Mouse (Mus musculus): Measurements from ENCODE around the gene Dclre1a. TPM values are rescaled to one million over a fixed set of nuclear protein-coding genes. Genes with fewer than 3 reads are reported as not detected.

Gene Dclre1a
- 14.2 and 16.4 TPM in 2 replicates for polyA plus RNA-seq (2015; fragmentation: Nextera tagmentation; extraction: Ambion mirVana)

DNA sequence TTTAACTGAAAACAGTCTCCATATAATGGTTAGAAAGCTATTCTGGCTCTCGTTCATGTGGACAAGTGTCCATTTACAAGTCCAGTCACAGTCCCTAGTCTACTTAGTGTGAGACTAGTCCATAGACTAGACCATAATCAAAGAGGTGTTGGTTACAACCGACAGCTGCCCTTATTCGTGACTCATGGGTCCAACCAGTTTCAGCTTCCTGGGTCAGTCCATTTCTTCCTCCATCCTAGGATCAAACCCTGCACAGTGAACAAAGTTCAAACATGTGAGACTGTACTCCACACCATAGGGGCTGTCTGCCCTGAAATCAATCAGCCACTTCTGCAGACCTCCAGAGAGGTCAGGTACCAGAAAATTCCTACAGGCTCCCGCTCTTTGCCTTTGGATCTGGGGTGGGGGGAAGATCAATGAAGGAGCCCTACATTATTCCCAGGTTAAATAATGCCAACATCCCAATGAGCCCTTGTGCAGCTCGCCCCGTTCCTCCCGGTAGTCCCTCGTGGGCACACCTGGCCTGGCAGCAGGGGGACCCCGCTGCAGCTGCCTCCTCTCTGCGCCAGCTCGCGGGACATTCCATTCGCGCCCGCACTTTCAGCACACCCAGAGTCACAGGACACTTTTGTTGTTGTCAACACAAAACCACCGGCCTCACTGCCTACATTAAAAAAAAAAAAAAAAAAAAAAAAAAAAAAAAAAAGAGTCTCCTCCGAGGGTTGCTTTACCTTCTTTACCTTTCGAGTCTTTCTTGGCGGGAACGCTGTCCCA is at the start of gene Dclre1a:
Dclre1a (minus strand) TSS at position 767 of the 774 bp plus-strand sequence.
- H3K9me3 ChIP-seq: no peaks in the 10 kb centered on the region
- H3K4me3 ChIP-seq (replicated peaks): peak within 1 kb of the TSS; percentile 96
- H3K4me1 ChIP-seq (replicated peaks): peaks cover 25% of the 10 kb centered on the region
- H3K27ac ChIP-seq: peak within 1 kb of the TSS; percentile 93
- 10% methylated on average over 20 of the region's 20 CpGs for WGBS
- peak within 1 kb of the TSS; percentile 95 for H3K9ac ChIP-seq (replicated peaks)
- peak within 1 kb of the TSS; percentile 76 for H3K4me2 ChIP-seq (replicated peaks)
- ATAC-seq: peak; percentile 86
- peaks cover 24% of the 10 kb centered on the region for H3K36me3 ChIP-seq
- no peaks in the 10 kb centered on the region for H3K27me3 ChIP-seq

DNA sequence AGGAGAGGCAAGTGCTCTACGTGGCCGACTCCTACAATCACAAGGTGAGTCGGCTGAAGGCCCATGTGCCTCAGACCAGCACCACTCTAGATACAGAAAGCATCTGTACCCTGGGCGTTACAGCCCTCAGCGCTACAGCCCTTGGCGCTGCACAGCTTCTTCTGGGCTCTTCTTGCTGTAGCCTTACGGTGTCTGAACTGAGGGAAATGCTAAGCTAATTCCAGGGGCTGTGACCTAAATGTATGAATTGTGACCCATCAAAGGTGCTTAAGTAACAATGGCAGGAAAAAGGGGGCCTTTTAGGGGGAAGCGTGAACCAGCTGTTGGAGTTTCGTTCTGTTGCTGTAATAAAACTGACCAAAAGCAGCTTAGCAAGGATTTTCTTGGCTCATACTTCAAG is 44.5 kb upstream of the Dclre1a start:
- ATAC-seq: no peak
- H3K4me1 ChIP-seq (replicated peaks): no peaks in the 10 kb centered on the region
- no peak overlapping the region for H3K27ac ChIP-seq
- H3K36me3 ChIP-seq: peaks cover 86% of the 10 kb centered on the region
- 92% methylated on average over 9 of the region's 9 CpGs for WGBS
- H3K4me3 ChIP-seq (replicated peaks): no peak overlapping the region
- no peak overlapping the region for H3K9ac ChIP-seq (replicated peaks)
- no peaks in the 10 kb centered on the region for H3K27me3 ChIP-seq
- no peaks in the 10 kb centered on the region for H3K9me3 ChIP-seq
- no peak overlapping the region for H3K4me2 ChIP-seq (replicated peaks)

DNA sequence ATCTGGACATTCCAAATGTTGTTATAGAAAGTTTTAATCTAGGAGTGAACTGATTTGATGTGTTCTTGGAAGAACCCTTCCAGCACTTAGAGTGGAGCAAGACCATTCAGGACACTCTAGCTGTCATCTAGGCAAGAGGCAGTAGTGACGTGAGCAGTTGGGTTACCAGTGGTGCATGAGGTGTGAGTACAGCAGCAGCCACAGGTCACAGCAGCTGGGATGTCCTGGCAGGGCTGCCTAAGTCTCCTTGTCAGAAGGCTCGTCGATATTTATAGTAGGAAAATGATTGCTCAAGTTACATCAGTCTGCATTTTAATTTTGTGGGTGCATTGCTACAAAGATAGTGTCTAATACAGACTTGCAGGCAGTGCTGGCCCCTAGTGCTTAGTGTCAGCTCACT is 42.2 kb upstream of the Dclre1a start:
- peaks cover under 1% of the 10 kb centered on the region; the same call in 1 of the 2 replicates for H3K4me1 ChIP-seq (replicated peaks)

DNA sequence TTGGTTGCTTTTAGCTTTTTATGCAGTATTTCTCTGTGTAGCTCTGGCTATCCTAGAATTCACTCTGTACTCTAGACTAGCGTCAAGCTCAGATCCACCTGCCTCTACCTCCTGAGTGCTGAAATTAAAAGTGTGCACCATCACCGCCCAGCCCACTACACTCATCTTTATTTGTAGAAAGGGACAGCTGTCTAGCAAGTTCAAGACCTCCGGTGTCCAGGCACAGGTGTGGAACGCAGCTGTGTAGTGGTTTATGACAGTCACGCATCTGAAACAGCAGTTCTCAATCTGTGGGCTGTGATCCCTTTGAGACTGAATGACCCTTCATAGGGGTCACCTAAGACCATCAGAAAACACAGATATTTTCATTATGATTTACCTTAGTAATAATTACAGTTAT is 41.4 kb upstream of the Dclre1a start:
- ATAC-seq: no peak
- Histone ChIP-seq H3K4me2 (replicated peaks) (no peak overlapping the region), H3K36me3 (peaks cover 61% of the 10 kb centered on the region), H3K27me3 (no peaks in the 10 kb centered on the region), H3K4me3 (replicated peaks) (no peak overlapping the region), H3K4me1 (replicated peaks) (peaks cover 3% of the 10 kb centered on the region; the same call in 1 of the 2 replicates), H3K9me3 (no peaks in the 10 kb centered on the region), H3K9ac (replicated peaks) (no peak overlapping the region), H3K27ac (no peak overlapping the region)
- 96% methylated on average over 5 of the region's 5 CpGs for WGBS

More for the DNA sequence above, 42.2 kb upstream of the Dclre1a start:
- Histone ChIP-seq H3K27me3 (no peaks in the 10 kb centered on the region), H3K4me2 (replicated peaks) (no peak overlapping the region), H3K36me3 (peaks cover 69% of the 10 kb centered on the region), H3K9ac (replicated peaks) (no peak overlapping the region), H3K27ac (no peak overlapping the region), H3K9me3 (no peaks in the 10 kb centered on the region), H3K4me3 (replicated peaks) (no peak overlapping the region)
- WGBS: 99% methylated on average over 3 of the region's 3 CpGs
- ATAC-seq: no peak

DNA sequence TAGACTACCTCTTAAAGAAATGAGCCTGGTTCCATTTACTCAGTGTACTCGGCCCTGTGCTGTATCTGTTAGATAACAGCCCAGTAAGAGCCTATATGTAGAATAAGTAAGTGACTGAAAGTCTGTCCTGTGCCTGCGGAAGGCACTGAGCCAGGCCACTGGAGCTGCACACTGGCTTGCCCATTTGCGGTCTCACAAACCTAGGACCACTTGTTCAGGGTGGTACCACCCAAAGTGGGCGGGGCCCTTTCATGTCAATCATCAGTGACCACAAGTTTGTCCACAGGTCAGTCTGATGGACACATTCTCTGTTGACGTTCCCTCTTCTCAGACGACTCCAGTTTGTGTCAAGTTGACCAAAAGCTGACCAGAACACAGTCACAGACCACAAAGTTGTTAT is 41.0 kb upstream of the Dclre1a start:
- Histone ChIP-seq H3K9me3 (no peaks in the 10 kb centered on the region), H3K4me2 (replicated peaks) (no peak overlapping the region), H3K9ac (replicated peaks) (no peak overlapping the region), H3K4me3 (replicated peaks) (no peak overlapping the region), H3K4me1 (replicated peaks) (peaks cover 3% of the 10 kb centered on the region; the same call in 1 of the 2 replicates), H3K27ac (no peak overlapping the region), H3K27me3 (no peaks in the 10 kb centered on the region), H3K36me3 (peaks cover 58% of the 10 kb centered on the region)
- 92% methylated on average over 6 of the region's 6 CpGs for WGBS
- ATAC-seq: no peak

DNA sequence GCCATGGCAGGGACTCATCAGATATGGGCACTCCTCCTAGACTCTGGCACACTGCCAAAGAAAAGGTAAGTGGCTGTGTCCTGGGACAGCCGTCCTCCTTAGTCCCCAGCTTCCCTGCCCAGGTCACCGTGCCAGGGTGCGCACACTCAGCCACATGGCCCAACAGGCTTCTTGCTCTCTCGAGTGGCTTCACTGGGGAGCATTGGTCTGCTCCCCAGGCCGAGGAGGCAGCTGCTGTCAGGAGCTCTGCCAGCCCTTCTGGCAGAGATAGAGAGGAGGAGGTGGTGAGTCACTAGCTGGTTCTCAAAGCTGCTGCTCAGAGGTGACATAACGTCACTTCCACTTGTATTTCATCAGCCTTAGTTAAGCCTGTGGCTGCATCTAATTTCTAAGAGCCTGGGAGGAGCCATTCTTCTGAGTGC is 40.2 kb upstream of the Dclre1a start:
- H3K36me3 ChIP-seq: peaks cover 52% of the 10 kb centered on the region
- no peak for ATAC-seq
- WGBS: 86% methylated on average over 6 of the region's 6 CpGs

DNA sequence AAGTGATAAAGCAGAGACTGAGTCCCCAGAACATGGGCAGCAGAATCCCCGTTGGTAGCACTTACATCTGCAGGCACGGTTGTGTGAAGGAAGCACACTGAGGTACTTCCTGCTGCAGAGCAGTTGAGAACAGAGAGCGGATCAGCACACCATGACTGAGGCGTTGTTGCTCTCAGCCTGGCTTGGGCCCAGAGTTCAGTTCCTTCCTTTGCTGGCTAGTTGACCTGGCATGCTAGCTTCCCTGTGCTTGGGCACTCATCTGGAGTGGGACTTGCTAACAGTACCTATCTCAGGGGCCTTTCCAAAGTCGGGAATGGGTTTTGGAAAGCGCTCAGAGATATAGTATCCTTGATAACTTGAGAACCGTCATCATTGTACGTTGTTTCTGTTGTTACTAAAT is 38.3 kb upstream of the Dclre1a start:
- H3K4me1 ChIP-seq (replicated peaks): peaks cover 3% of the 10 kb centered on the region; the same call in 1 of the 2 replicates
- no peak overlapping the region for H3K4me2 ChIP-seq (replicated peaks)
- no peak overlapping the region for H3K27ac ChIP-seq
- H3K4me3 ChIP-seq (replicated peaks): no peak overlapping the region
- no peaks in the 10 kb centered on the region for H3K27me3 ChIP-seq
- peaks cover 41% of the 10 kb centered on the region for H3K36me3 ChIP-seq
- H3K9ac ChIP-seq (replicated peaks): no peak overlapping the region
- 85% methylated on average over 8 of the region's 8 CpGs for WGBS
- peak; percentile 50; the same call in 1 of the 2 replicates for ATAC-seq
- no peaks in the 10 kb centered on the region for H3K9me3 ChIP-seq

More for the DNA sequence above, 40.2 kb upstream of the Dclre1a start:
- no peaks in the 10 kb centered on the region for H3K27me3 ChIP-seq
- no peaks in the 10 kb centered on the region for H3K9me3 ChIP-seq
- H3K27ac ChIP-seq: no peak overlapping the region
- peaks cover 3% of the 10 kb centered on the region; the same call in 1 of the 2 replicates for H3K4me1 ChIP-seq (replicated peaks)
- no peak overlapping the region for H3K4me3 ChIP-seq (replicated peaks)
- no peak overlapping the region for H3K4me2 ChIP-seq (replicated peaks)
- no peak overlapping the region for H3K9ac ChIP-seq (replicated peaks)

DNA sequence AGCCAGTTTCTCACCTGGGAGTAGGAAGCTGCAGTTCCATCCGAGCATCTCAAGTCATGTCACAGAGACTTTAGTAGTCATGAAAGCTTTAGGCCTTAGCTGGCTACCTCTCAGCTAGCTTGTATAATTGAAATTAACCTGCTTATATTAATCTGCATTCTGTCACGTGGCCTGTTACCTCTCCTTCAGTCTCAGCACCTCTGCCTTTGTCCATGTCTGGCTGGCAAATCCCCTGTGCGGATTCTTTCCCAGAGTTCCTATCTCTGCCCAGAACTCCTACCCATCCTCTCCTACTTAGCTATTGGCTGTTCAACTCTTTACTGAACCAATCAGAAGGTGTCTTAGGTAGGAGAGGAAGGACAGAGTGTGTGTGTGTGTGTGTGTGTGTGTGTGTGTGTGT is 36.3 kb upstream of the Dclre1a start:
- H3K4me3 ChIP-seq (replicated peaks): no peak overlapping the region

DNA sequence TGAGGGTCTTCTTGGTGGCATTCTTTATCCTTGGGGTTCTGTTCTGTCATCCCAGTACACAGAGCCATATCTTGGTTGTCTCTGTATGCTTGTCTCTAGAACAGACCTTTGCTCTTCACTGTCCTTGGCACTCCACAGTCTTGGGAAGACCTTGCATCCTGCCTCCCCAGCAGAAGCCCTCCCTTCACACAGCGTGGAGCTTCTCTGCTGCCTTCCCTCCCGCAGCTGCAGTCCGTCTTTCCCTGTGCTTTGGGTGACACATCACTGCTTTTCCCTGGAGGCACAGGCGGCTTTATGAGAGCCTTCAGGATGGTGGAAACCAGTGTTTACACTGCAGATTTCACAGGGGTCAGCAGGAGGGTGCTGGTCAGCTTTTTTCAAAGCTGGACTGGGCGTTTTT is 35.8 kb upstream of the Dclre1a start:
- Histone ChIP-seq H3K9me3 (no peaks in the 10 kb centered on the region), H3K9ac (replicated peaks) (no peak overlapping the region), H3K4me3 (replicated peaks) (no peak overlapping the region), H3K4me2 (replicated peaks) (no peak overlapping the region), H3K27ac (no peak overlapping the region), H3K27me3 (no peaks in the 10 kb centered on the region), H3K4me1 (replicated peaks) (peaks cover 3% of the 10 kb centered on the region; the same call in 1 of the 2 replicates), H3K36me3 (peaks cover 23% of the 10 kb centered on the region)
- WGBS: 82% methylated on average over 5 of the region's 5 CpGs
- ATAC-seq: no peak

More for the DNA sequence above, 36.3 kb upstream of the Dclre1a start:
- peaks cover 28% of the 10 kb centered on the region for H3K36me3 ChIP-seq
- H3K9me3 ChIP-seq: no peaks in the 10 kb centered on the region
- no peak overlapping the region for H3K4me2 ChIP-seq (replicated peaks)
- WGBS: 86% methylated on average over 3 of the region's 3 CpGs
- no peaks in the 10 kb centered on the region for H3K27me3 ChIP-seq
- peaks cover 3% of the 10 kb centered on the region; the same call in 1 of the 2 replicates for H3K4me1 ChIP-seq (replicated peaks)
- no peak overlapping the region for H3K27ac ChIP-seq
- no peak for ATAC-seq
- H3K9ac ChIP-seq (replicated peaks): no peak overlapping the region

DNA sequence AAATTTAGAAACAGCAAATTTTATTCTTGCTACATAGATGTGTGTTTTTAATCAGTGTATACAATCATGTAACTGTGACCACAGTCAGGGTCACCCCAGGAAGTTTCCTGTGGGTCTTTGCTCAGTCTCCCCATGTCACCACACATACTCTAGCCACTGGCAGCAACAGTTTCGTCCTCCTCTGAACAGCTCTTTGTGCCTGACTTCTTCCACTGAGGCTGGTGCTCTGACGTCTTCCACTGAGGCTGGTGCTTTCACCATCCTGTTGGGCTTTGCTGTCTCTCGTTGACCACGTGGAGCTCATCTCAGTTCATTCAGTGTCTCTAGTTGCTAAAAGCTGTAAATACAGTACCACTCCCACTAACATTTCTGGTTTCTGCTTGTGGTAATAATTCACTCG is 34.0 kb upstream of the Dclre1a start:
- Histone ChIP-seq H3K9me3 (no peaks in the 10 kb centered on the region), H3K4me1 (replicated peaks) (peaks cover 3% of the 10 kb centered on the region; the same call in 1 of the 2 replicates), H3K27me3 (no peaks in the 10 kb centered on the region), H3K27ac (no peak overlapping the region), H3K4me3 (replicated peaks) (no peak overlapping the region), H3K4me2 (replicated peaks) (no peak overlapping the region), H3K36me3 (peaks cover 27% of the 10 kb centered on the region), H3K9ac (replicated peaks) (no peak overlapping the region)
- WGBS: 92% methylated on average over 5 of the region's 5 CpGs
- ATAC-seq: no peak

DNA sequence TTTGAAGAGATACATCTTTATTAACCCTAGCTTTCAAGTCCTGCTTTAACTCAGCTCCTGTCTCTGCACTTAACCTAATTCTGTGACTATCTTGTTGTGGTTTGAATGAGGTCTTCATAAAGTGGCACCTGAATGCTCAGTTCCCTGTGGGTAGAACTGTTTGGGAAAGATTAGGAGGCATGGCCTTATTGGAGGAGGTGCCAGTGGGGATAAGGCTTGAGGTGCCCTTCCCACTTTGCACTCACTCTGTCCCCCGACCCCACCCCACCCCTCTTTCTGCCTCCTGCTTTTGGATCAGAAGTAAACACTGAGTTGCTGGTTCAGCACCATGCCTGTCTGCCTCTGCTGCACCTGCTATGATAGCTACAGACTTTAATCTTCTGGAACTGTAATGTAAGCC is 29.8 kb upstream of the Dclre1a start:
- Histone ChIP-seq H3K27me3 (no peaks in the 10 kb centered on the region), H3K4me1 (replicated peaks) (no peaks in the 10 kb centered on the region), H3K9me3 (no peaks in the 10 kb centered on the region), H3K4me3 (replicated peaks) (no peak overlapping the region), H3K9ac (replicated peaks) (no peak overlapping the region), H3K4me2 (replicated peaks) (no peak overlapping the region), H3K27ac (no peak overlapping the region), H3K36me3 (peaks cover 26% of the 10 kb centered on the region)
- WGBS: 100% methylated on average over 1 of the region's 1 CpGs
- ATAC-seq: no peak

DNA sequence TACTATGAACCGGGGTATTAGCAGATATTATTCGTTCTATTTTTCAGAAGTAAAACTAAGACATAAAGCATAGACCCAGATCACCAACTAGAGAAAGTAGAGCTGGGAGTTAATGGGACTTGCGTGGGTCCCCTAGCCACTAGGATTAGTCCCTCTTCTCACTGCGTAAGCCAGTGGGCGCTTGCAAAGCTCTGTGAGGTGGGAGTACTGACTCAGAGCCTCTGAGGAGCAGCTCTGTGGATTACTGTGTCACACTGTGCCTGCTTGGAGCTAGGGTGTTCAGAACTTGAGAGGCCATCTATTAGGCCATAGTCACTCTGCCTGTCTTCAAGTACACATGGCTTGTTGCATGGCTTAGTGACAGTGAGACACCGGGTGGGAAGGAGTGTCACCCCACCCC is 25.2 kb upstream of the Dclre1a start:
- Histone ChIP-seq H3K27me3 (no peaks in the 10 kb centered on the region), H3K4me1 (replicated peaks) (no peaks in the 10 kb centered on the region), H3K9ac (replicated peaks) (no peak overlapping the region), H3K4me3 (replicated peaks) (no peak overlapping the region), H3K9me3 (no peaks in the 10 kb centered on the region), H3K4me2 (replicated peaks) (no peak overlapping the region), H3K27ac (no peak overlapping the region), H3K36me3 (peaks cover 24% of the 10 kb centered on the region)
- no peak for ATAC-seq
- 91% methylated on average over 6 of the region's 6 CpGs for WGBS
